Mouse (Mus musculus) midbrain, embryonic 12.5 days (tissue): ENCODE results near the gene Pde1a. TPM values are rescaled to one million over a fixed set of nuclear protein-coding genes. Genes with fewer than 3 reads are reported as not detected.

Source experiments
- ATAC-seq: fragments of 200-750 bp; cut with Nextera tagmentation; 2 replicates; pipeline ENCODE4 v1.8.0; 2017; ENCODE audit warnings: low read depth, moderate TSS enrichment, moderate library complexity; ENCODE audit not compliant: low FRiP score
- H3K27ac ChIP-seq: fragments of 300-500 bp; sonication (generic); replicated peaks from 2 replicates; pipeline ENCODE4 v1.5.1; 2016; ENCODE audit warnings: mild to moderate bottlenecking
- H3K27me3 ChIP-seq: fragments of 300-500 bp; sonication (generic); 2 replicates; pipeline ENCODE4 v1.6.1; 2016; ENCODE audit warnings: mild to moderate bottlenecking
- H3K36me3 ChIP-seq: fragments of 300-500 bp; sonication (generic); 2 replicates; pipeline ENCODE4 v1.6.1; 2016
- H3K4me1 ChIP-seq: fragments of 300-500 bp; sonication (generic); 2 replicates; pipeline ENCODE4 v1.6.1; 2016
- H3K4me2 ChIP-seq: fragments of 300-500 bp; sonication (generic); replicated peaks from 2 replicates; pipeline ENCODE4 v1.6.1; 2016; ENCODE audit warnings: mild to moderate bottlenecking, moderate library complexity
- H3K4me3 ChIP-seq: fragments of 300-500 bp; sonication (generic); 2 replicates; pipeline ENCODE4 v1.5.1; 2016; ENCODE audit warnings: mild to moderate bottlenecking
- H3K9ac ChIP-seq: fragments of 300-500 bp; sonication (generic); replicated peaks from 2 replicates; pipeline ENCODE4 v1.6.1; 2016; ENCODE audit warnings: mild to moderate bottlenecking, moderate library complexity
- H3K9me3 ChIP-seq: fragments of 300-500 bp; sonication (generic); 2 replicates; pipeline ENCODE4 v1.6.1; 2016; ENCODE audit warnings: mild to moderate bottlenecking
- WGBS: fragments of 180-500 bp; shearing (Covaris S2); methylation state at CpG from one replicate; pipeline ENCODE4 v1.1.7; 2016; 5-methylcytosine and 5-hydroxymethylcytosine counted together
- polyA plus RNA-seq: library from polyadenylated mRNA; unstranded; fragments of >200 nt; fragmentation: Nextera tagmentation; extraction: Ambion mirVana; gene quantifications from 2 replicates; pipeline ENCODE4 v1.2.1, GENCODE M21; 2016

The Pde1a gene
- polyA plus RNA-seq, 1 experiment from 2014 or later = 1.5 TPM

- H3K9ac ChIP-seq = no peak overlapping the region
- 83% methylated on average over 5 of the region's 5 CpGs for WGBS
- H3K27ac ChIP-seq = no peak overlapping the region
- H3K4me2 ChIP-seq = no peak overlapping the region
- no peaks in the 10 kb centered on the region for H3K9me3 ChIP-seq
- no peaks in the 10 kb centered on the region for H3K36me3 ChIP-seq
- no peak overlapping the region for H3K4me3 ChIP-seq
- H3K27me3 ChIP-seq = no peaks in the 10 kb centered on the region
- no peak for ATAC-seq
- H3K4me1 ChIP-seq = no peaks in the 10 kb centered on the region
These were observed 91.3 kb downstream of the Pde1a start for GRCm38 (mm10) chr2:80037971-80038370.

- H3K27me3 ChIP-seq = no peaks in the 10 kb centered on the region
- no peak overlapping the region for H3K4me2 ChIP-seq
- H3K4me3 ChIP-seq = no peak overlapping the region
- H3K9ac ChIP-seq = no peak overlapping the region
- no peaks in the 10 kb centered on the region for H3K9me3 ChIP-seq
- no peak for ATAC-seq
- H3K36me3 ChIP-seq = no peaks in the 10 kb centered on the region
- no peaks in the 10 kb centered on the region for H3K4me1 ChIP-seq
- 85% methylated on average over 2 of the region's 2 CpGs for WGBS
- H3K27ac ChIP-seq = no peak overlapping the region
These were observed 100.2 kb downstream of the Pde1a start for GRCm38 (mm10) chr2:80029051-80029450.

GRCm38 (mm10) chr2:80026053-80026452 lies 103.2 kb downstream of the Pde1a start:
- Histone ChIP-seq H3K9ac (no peak overlapping the region), H3K27ac (no peak overlapping the region), H3K27me3 (no peaks in the 10 kb centered on the region), H3K4me3 (no peak overlapping the region), H3K9me3 (no peaks in the 10 kb centered on the region), H3K4me2 (no peak overlapping the region), H3K4me1 (no peaks in the 10 kb centered on the region), H3K36me3 (no peaks in the 10 kb centered on the region)
- 93% methylated on average over 1 of the region's 1 CpGs for WGBS
- no peak for ATAC-seq

- WGBS = 76% methylated on average over 1 of the region's 1 CpGs
- no peak overlapping the region for H3K4me3 ChIP-seq
- H3K4me1 ChIP-seq = no peaks in the 10 kb centered on the region
- H3K4me2 ChIP-seq = no peak overlapping the region
- H3K27ac ChIP-seq = no peak overlapping the region
- H3K9ac ChIP-seq = no peak overlapping the region
- H3K27me3 ChIP-seq = no peaks in the 10 kb centered on the region
- H3K9me3 ChIP-seq = no peaks in the 10 kb centered on the region
- no peak for ATAC-seq
- no peaks in the 10 kb centered on the region for H3K36me3 ChIP-seq
These were observed 103.7 kb downstream of the Pde1a start for GRCm38 (mm10) chr2:80025597-80025996.

GRCm38 (mm10) chr2:80025038-80025437 lies 104.2 kb downstream of the Pde1a start:
- H3K27me3 ChIP-seq = no peaks in the 10 kb centered on the region
- no peaks in the 10 kb centered on the region for H3K4me1 ChIP-seq
- no peaks in the 10 kb centered on the region for H3K9me3 ChIP-seq
- H3K9ac ChIP-seq = no peak overlapping the region
- H3K27ac ChIP-seq = no peak overlapping the region
- H3K36me3 ChIP-seq = no peaks in the 10 kb centered on the region
- H3K4me2 ChIP-seq = no peak overlapping the region
- H3K4me3 ChIP-seq = no peak overlapping the region
- 93% methylated on average over 1 of the region's 1 CpGs for WGBS
- no peak for ATAC-seq

GRCm38 (mm10) chr2:80014161-80014560 lies 115.1 kb downstream of the Pde1a start:
- no peak overlapping the region for H3K4me3 ChIP-seq
- H3K4me2 ChIP-seq = no peak overlapping the region
- ATAC-seq = no peak
- no peaks in the 10 kb centered on the region for H3K27me3 ChIP-seq
- no peaks in the 10 kb centered on the region for H3K9me3 ChIP-seq
- no peak overlapping the region for H3K27ac ChIP-seq
- no peak overlapping the region for H3K9ac ChIP-seq
- WGBS = 90% methylated on average over 3 of the region's 3 CpGs
- H3K36me3 ChIP-seq = no peaks in the 10 kb centered on the region
- no peaks in the 10 kb centered on the region for H3K4me1 ChIP-seq

GRCm38 (mm10) chr2:80013060-80013459 lies 116.2 kb downstream of the Pde1a start:
- ATAC-seq = no peak
- H3K36me3 ChIP-seq = no peaks in the 10 kb centered on the region

GRCm38 (mm10) chr2:79999168-79999567 lies 130.1 kb downstream of the Pde1a start:
- Histone ChIP-seq H3K27ac (no peak overlapping the region), H3K27me3 (no peaks in the 10 kb centered on the region), H3K4me2 (no peak overlapping the region), H3K4me1 (no peaks in the 10 kb centered on the region), H3K4me3 (no peak overlapping the region), H3K9me3 (no peaks in the 10 kb centered on the region), H3K36me3 (no peaks in the 10 kb centered on the region), H3K9ac (no peak overlapping the region)
- WGBS = 89% methylated on average over 3 of the region's 3 CpGs
- ATAC-seq = no peak

More at GRCm38 (mm10) chr2:80013060-80013459, 116.2 kb downstream of the Pde1a start:
- H3K9me3 ChIP-seq = no peaks in the 10 kb centered on the region
- no peak overlapping the region for H3K4me2 ChIP-seq
- H3K9ac ChIP-seq = no peak overlapping the region
- H3K4me3 ChIP-seq = no peak overlapping the region
- no peak overlapping the region for H3K27ac ChIP-seq
- no peaks in the 10 kb centered on the region for H3K4me1 ChIP-seq
- 86% methylated on average over 4 of the region's 4 CpGs for WGBS
- no peaks in the 10 kb centered on the region for H3K27me3 ChIP-seq

- H3K4me1 ChIP-seq = no peaks in the 10 kb centered on the region
- no peak overlapping the region for H3K27ac ChIP-seq
- H3K4me2 ChIP-seq = no peak overlapping the region
- H3K36me3 ChIP-seq = no peaks in the 10 kb centered on the region
- no peak overlapping the region for H3K9ac ChIP-seq
- no peak for ATAC-seq
- 92% methylated on average over 2 of the region's 2 CpGs for WGBS
- no peak overlapping the region for H3K4me3 ChIP-seq
- no peaks in the 10 kb centered on the region for H3K27me3 ChIP-seq
- no peaks in the 10 kb centered on the region for H3K9me3 ChIP-seq
These were observed 130.8 kb downstream of the Pde1a start for GRCm38 (mm10) chr2:79998460-79998859.

GRCm38 (mm10) chr2:79991642-79992041 lies 137.6 kb downstream of the Pde1a start:
- WGBS = 73% methylated on average over 6 of the region's 6 CpGs
- no peak for ATAC-seq
- H3K36me3 ChIP-seq = no peaks in the 10 kb centered on the region
- H3K27ac ChIP-seq = no peak overlapping the region
- H3K9me3 ChIP-seq = no peaks in the 10 kb centered on the region
- no peak overlapping the region for H3K4me3 ChIP-seq
- H3K4me2 ChIP-seq = no peak overlapping the region
- H3K27me3 ChIP-seq = no peaks in the 10 kb centered on the region
- H3K4me1 ChIP-seq = no peaks in the 10 kb centered on the region
- no peak overlapping the region for H3K9ac ChIP-seq

GRCm38 (mm10) chr2:79983778-79984177 lies 145.5 kb downstream of the Pde1a start:
- H3K4me2 ChIP-seq = no peak overlapping the region
- no peaks in the 10 kb centered on the region for H3K4me1 ChIP-seq
- WGBS = 84% methylated on average over 4 of the region's 4 CpGs
- no peak overlapping the region for H3K4me3 ChIP-seq
- no peaks in the 10 kb centered on the region for H3K36me3 ChIP-seq
- H3K9me3 ChIP-seq = no peaks in the 10 kb centered on the region
- H3K9ac ChIP-seq = no peak overlapping the region
- no peaks in the 10 kb centered on the region for H3K27me3 ChIP-seq
- no peak for ATAC-seq
- H3K27ac ChIP-seq = no peak overlapping the region

GRCm38 (mm10) chr2:79983222-79983632 lies 146.0 kb downstream of the Pde1a start:
- WGBS = 72% methylated on average over 9 of the region's 9 CpGs
- no peaks in the 10 kb centered on the region for H3K36me3 ChIP-seq
- no peak overlapping the region for H3K4me2 ChIP-seq
- H3K27me3 ChIP-seq = no peaks in the 10 kb centered on the region
- H3K4me3 ChIP-seq = no peak overlapping the region
- ATAC-seq = no peak
- no peaks in the 10 kb centered on the region for H3K4me1 ChIP-seq
- H3K9me3 ChIP-seq = no peaks in the 10 kb centered on the region
- no peak overlapping the region for H3K27ac ChIP-seq
- no peak overlapping the region for H3K9ac ChIP-seq

- no peak for ATAC-seq
- no peaks in the 10 kb centered on the region for H3K27me3 ChIP-seq
- WGBS = 91% methylated on average over 3 of the region's 3 CpGs
These were observed 147.5 kb downstream of the Pde1a start for GRCm38 (mm10) chr2:79981781-79982180.

More at GRCm38 (mm10) chr2:79981781-79982180, 147.5 kb downstream of the Pde1a start:
- Histone ChIP-seq H3K4me1 (no peaks in the 10 kb centered on the region), H3K36me3 (no peaks in the 10 kb centered on the region), H3K9me3 (no peaks in the 10 kb centered on the region), H3K9ac (no peak overlapping the region), H3K4me3 (no peak overlapping the region), H3K27ac (no peak overlapping the region), H3K4me2 (no peak overlapping the region)
